ENCODE assay signal across 14 mouse cellular contexts in the genomic region with DNA sequence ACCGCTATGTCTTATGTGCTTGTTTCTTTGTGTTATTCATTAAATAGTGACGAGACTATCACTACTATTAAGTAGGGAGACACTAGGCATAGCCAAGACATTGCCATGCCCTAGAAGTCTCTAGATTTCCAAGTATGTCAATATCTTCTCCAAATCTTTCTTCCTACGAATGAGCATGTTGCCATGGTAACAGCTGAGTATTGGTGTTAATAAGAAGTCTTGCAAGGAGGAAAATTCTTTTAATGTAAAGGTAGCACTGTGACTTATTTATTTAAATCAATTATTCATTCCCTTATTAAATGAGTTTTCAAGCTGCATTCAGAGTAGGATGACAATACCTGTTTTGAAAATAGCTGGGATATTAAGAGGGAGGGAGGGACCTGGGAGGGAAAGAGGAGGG.
"Had no signal": no experiment of that assay in that cellular context is flagged by ENCODE, and none has a peak within 500 bp of the region (broad histone marks: within the 10 kb centered on the region; RNA-seq: fewer than 3 reads in every experiment).

No protein-coding gene starts in this region.

- ATAC-seq: lung, postnatal 0 days had no signal

- H3K4me3 ChIP-seq: limb, embryonic 13.5 days; liver, embryonic 15.5 days; neural tube, embryonic 13.5 days had no signal

- H3K9ac ChIP-seq: limb, embryonic 13.5 days; liver, embryonic 15.5 days; neural tube, embryonic 13.5 days had no signal

- H3K36me3 ChIP-seq: limb, embryonic 13.5 days; liver, embryonic 15.5 days; neural tube, embryonic 13.5 days had no signal

- H3K4me1 ChIP-seq: limb, embryonic 13.5 days; liver, embryonic 15.5 days; neural tube, embryonic 13.5 days had no signal

- H3K27ac ChIP-seq: limb, embryonic 13.5 days; liver, embryonic 15.5 days; neural tube, embryonic 13.5 days had no signal

- H3K4me2 ChIP-seq: limb, embryonic 13.5 days; liver, embryonic 11.5 days; liver, embryonic 15.5 days; neural tube, embryonic 13.5 days had no signal

- DNase-seq: kidney, postnatal 14 days; left cerebral cortex, postnatal 4 days; lung, adult 2 months; lung, postnatal 36 days; retina, postnatal 1 day; right cerebral cortex, postnatal 4 days; spleen, adult 18-20 months; thymus, adult 18-20 months; thymus, postnatal 14 days had no signal

- H3K27me3 ChIP-seq: limb, embryonic 13.5 days; liver, embryonic 15.5 days; neural tube, embryonic 13.5 days had no signal

- H3K9me3 ChIP-seq: limb, embryonic 13.5 days; liver, embryonic 15.5 days; neural tube, embryonic 13.5 days had no signal
